Mouse (Mus musculus): ENCODE results near the gene 1700113H08Rik.

The 1700113H08Rik gene

DNA sequence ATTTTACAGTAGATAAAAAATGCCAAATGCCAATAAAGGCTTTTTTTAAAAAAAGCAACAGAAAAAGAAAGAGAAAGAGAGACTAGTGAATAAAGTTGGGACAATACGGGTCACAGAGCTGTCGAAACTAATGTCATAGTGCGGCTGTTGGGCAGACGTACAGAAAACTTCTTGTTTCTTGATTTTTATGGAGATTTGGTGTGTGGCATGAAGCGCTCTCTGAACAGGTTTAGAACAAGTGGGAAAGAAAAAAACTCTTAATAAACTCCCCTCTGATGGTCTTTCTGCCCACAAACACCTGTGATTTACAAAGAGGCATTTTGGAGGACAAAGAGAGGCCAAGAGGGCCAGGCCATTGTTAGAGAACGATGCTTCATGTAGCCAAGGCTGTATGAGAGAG, 1.6 kb downstream of the 1700113H08Rik start:
- no peak for DNase-seq (ENCODE audit: low spot score)

DNA sequence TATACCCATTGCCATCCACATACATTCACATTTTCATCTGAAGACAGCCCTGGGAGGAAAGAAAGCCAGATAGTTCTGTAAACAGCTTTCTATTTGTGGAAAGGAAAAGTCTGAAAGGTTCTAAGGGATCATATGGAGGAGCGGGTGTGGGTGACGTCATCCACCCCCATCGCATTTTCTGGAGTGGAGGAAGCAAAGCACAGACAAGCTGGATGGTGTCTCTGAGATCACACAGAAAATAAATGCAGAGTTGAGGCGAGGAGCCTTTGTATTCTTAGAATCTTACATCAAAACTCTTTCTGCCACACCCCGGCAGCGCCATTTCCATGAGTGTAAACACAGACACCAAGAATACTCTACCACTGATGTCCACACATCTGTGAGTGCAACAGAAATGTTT, 26.4 kb downstream of the 1700113H08Rik start:
- DNase-seq (ENCODE audit: low spot score), result no peak

DNA sequence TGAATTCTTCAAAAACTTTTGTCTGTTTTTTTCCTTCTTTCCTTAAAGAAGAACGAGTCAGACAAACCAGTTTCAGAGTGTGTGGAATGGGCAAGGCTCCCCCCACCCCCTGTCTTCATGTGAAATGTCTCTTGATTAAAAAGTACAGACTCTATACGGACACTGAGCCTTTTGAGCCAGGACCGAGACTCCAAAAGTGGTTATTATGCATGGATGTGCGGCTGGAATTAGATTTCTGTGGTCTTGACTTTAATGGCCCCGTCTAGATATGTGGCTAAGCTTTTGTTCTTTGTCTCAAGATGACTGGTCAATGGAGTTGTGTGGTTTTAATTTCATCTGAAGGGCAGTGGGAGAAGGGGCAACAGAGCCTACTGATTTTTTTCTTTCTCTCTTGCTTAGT, 29.8 kb downstream of the 1700113H08Rik start:
- DNase-seq (ENCODE audit: low spot score), result no peak

DNA sequence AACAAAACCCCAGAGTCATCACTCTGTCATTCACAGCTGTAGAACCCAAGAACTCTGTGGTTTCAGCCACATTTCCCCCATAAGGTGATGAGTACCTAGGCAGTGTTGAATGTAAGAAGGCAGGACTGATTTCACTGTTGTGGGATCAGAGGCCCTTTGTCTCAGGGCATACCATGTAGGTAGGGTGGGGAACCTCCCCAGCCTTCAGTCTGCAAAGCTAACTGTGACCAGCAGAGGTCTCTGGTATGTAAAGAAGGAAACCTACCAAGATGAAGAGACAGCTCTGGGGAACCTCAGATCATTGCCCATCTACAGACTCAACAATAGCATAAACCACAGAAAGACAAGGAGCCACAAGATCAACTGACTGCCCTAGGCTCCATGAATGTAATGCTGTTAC, 36.4 kb downstream of the 1700113H08Rik start:
- no peak for DNase-seq (ENCODE audit: low spot score)

DNA sequence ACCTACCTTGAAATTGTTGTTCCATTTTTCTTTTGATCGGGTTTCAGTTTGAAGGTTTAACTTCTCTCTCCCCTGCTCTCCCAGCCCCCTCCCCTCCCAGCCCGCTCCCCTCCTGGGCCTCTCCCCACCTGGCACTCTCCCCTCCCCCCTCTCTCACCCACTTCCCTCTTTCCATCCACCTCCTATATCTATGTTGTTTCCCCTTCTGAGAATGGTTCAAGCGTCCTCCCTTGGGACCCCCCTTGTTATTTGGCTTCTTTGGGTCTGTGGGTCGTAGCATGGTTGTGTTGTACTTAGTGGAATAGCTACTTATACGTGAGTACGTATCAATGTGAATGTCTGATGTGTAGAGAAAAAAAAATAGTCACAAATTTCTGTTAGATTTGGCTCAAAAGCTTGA, 40.9 kb downstream of the 1700113H08Rik start:
- no peak for DNase-seq (ENCODE audit: low spot score)

DNA sequence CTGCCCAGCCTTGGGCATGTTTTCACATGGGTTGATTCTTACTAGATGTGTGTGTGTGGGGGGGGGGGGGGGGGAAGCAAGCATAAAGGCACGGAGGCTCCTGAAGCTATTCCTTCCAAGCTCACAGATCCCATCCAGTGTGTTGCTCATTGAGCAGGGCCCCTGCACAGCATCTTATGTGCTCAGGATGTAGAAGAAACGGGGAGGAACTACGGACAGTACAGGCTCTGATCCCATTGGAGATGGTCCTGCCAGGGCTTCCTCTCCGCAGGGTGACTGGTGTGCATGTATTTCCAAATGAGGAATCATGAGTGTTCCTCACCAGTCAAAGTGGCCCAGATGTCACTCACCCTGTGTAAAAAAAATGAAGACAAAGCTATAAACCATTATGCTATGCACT, 42.8 kb downstream of the 1700113H08Rik start:
- no peak for DNase-seq (ENCODE audit: low spot score)

DNA sequence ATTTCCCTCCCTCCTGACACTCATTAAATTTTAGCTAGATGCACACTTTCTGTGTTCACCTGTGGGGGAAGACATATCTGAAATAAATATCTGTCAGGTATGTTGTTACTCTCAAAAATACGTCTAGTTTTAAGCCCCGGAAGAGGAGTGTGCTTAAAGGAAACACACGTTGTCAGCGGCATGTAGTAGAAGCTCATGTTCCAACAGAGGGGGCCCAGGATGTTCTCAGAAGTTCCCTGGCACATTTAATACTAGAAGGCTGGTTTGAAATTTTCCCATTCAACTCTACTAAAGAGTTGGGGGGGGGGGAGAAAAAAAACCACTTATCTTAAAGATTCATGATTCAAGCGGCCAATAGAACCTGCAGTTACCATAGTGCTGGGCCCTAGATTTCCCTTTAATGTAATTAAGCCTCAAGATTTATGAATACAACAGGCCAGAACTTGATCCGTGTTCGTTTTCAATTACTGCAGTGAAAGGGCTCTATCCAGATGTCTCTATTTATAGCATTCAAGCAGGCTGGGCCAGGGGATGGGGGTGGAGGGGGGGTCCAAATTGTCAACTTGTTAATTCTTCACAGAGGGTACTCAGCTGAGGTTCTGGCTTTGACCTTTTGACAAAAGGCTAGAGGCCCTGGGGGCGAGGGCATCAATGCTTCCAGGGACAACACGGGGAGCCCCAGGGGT, 43.6 kb downstream of the 1700113H08Rik start:
- DNase-seq (ENCODE audit: low spot score), result no peak

DNA sequence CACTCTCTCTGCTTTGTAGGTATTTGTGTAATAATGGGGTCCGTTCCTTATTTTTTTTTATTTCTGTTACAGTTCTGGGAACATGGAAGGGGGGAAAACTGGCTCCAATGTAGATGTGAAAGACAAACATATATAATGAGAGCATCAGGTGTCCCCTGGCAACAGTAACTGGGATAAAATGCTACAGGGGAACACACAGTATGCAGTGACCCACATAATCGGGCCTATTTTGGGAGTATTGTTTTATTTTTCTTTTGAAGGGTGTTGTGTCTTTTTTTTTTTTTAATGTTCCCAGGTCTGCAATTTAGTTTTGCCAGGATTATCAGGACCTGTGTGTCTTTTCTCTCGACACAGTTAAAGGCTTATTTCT, 44.1 kb downstream of the 1700113H08Rik start:
- DNase-seq (ENCODE audit: low spot score), result no peak

DNA sequence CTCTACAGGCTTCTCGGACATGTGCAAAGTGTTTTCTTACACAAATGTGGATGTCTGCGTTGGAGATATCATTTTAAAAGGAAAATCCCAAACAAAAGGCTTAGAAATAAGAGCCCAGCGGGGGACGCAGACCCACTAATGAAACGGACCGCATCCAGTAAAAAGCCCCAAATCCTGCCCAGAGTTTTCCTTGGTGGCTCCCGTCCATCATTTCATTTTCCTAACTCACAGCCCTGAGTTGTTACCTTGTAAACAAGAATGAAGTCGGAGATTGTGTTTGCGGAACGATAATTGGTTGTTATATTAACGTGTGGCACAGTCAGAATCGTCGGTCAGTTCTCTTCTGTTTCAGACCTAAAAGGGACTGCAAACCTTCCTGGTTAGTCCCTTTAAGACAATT, 44.6 kb downstream of the 1700113H08Rik start:
- DNase-seq (ENCODE audit: low spot score), result no peak

DNA sequence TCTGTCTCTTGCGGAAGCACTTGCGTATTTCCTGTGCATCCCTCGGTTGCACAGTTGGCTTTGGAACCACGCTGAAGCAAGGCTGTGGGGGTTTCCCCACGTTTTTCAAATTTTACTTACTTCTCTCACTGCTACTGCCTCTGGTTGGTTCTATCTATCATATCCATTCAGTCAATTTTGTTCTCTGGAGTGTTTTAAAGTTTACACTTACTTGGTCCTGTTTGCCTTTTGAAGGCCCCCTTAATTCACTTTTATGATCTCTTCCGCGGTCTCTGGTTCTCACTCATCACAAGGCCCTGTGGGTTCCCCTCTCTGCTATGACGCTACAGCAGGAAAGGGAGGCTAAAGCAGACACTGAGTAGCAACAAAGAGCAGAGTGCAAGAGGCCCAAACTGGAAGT, 45.4 kb downstream of the 1700113H08Rik start:
- DNase-seq (ENCODE audit: low spot score), result no peak

DNA sequence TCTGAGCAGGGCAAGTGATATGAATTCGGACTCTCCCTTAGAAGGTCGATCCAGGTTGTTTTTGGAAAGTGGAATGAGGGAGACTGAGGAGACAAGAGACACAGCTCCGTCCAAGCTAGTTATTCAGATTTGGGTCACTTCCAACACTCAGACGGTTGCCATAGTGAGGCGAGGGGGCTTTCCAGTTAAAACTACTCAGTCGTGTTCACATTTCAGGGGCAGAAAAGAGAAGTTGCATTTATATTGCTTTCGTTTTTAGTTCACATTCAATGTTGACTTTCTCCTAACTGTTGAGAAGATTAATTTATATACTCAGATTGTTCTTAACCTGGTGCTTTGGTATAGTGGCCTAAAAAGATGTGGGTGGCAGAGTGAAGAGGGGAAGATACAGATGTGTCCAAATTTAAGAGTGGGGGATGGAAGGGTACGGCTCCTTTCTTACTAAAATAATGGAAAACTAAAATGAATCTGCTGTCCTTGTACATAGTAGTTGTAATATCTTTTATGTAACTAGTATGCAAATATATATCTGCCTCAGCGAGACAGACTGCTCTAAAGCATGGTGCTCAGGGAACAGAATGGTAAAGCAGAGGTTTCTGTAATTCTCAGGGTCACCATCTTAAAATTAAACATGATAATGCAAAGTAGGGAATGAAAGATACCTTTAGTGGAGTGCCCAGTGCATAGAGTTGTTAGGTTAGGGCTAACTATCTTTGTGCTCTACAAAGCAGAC, 49.9 kb downstream of the 1700113H08Rik start:
- DNase-seq (ENCODE audit: low spot score), result no peak

DNA sequence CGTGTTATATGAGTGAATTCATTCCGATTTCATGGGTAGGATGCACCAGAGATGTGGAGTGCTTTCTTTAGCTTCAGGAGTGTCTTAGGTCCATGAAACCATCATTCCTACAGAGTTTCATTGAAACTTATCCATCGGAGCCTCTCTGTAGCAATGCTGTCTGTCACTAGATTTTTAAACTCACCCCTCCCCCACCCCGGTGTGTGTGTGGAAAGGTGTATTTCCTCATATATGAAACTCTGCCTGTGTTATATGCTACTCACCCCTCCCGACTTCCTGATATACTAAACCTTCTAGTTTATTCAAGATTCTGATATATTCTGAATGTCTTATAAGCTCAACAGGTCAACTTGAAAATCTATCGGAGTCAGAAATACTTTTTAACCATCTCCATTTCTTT, 50.5 kb downstream of the 1700113H08Rik start:
- no peak for DNase-seq (ENCODE audit: low spot score)

DNA sequence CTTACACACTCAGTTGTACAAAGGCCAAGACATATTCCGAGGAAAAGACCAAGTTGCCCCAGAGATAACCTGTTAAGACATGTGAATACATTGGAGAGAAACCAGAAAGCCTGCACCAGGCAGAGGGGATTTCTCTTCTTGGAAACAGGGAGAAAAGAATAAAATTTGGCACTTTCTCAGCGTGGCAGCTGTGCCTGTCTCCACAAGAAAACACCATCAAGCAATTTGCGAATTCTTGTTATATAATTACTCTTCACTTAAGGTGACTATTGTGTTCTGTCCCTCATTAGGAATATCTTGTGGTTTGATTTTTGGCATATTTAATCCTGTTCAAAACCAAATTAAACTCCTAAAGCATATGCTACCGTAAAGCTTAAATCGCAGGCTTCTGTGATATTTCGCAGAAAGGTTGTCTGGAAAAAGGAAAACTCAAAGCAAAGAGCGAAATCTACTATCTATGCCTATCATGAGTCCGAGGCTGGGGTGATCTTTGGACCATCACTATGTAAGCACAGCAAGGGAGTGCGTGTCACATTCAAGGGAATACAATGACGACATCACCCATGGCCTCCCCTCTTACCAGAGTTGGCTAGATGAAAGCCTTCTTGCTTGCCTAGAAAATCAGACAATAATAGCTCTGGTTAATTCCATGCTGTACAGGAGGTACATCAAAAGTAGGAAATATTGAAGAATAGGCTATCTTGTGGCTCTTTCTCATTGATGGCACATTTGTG, 51.4 kb downstream of the 1700113H08Rik start:
- DNase-seq (ENCODE audit: low spot score), result no peak

DNA sequence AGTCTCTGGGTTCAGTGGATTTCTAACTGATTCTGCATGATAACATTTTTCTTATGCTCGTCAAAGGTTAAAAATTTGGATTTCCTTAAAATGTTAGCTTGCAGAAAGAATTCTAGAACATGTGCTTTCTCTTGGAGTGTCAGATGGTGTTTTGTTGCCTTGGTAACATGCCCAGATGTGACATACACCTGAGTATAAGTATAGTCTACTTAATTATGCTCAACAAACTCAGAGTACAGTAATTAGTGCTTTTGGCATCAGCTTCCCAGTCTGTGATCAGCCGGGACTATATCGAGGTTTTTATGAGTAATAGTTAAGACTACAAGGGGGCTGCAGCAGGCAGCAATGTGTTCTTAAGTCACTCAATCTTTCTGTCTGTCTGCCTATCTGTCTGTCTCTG, 53.1 kb downstream of the 1700113H08Rik start:
- DNase-seq (ENCODE audit: low spot score), result no peak

DNA sequence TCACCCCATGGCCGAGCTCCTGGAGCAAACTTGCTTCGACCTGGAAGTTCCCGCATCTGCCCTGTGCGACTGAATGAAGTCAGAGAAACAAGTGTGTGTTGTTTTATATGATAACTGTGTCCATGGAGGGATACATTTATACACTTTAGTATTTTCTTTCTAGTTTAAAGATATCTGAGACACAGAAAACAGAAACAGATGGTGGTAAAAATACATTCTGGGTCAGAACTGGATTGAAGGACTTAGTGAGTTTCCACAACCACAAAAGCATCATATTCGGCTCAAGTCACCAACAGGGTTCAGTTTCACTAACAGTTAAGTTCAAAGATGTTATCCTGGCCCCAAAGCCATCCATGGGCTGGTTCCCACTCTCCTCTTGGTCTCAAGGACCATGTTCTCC, 67.2 kb downstream of the 1700113H08Rik start:
- DNase-seq (ENCODE audit: low spot score), result no peak

DNA sequence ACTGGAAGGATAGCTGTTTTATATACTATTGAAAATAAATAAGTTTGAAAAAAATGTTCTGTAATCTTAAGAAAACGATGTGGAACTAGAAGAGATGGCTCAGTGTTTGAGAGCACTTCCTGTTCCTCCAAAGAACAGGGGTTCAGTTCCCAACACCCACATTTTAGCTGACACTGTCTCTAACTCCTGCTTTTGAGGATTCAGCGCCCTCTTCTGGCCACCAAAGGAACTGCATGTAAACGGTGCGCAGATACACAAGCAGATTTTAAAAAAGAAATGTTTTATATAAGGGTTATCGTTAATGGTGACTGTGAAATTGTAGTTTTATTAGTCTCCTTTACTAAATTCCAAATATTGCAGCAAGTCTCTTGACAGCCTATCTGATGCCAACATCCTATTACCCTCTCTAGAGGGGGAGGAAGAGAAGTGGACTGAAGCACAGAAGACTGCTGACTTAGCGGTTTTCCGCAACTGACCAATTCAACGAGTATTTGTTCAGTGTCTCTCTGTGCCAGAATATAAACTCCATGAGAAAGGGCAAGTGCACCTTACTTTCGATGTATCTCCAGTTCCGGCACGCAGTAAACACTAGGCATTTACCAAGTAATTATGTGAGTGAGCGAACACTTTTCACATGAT, 68.5 kb downstream of the 1700113H08Rik start:
- DNase-seq (ENCODE audit: low spot score), result peak; percentile 22

DNA sequence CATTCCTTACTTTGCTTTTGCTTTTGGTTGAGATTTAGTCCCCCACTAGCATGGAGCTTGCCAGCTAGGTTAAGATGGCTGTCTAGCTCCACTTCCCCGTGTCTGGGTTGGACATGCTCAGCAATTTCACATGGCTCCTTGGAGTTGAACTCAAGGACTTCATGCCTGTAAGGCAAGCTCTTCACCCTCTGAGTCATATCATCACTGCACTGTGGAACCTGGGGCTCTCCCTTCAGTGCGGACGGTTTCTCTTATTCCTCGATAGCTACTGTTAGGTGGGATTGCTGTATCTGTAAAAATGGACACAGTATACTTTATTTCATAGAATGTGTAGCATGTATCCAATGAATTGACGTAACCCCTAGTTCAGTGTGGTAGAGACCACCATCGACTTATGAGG, 93.2 kb downstream of the 1700113H08Rik start:
- DNase-seq (ENCODE audit: low spot score), result no peak

DNA sequence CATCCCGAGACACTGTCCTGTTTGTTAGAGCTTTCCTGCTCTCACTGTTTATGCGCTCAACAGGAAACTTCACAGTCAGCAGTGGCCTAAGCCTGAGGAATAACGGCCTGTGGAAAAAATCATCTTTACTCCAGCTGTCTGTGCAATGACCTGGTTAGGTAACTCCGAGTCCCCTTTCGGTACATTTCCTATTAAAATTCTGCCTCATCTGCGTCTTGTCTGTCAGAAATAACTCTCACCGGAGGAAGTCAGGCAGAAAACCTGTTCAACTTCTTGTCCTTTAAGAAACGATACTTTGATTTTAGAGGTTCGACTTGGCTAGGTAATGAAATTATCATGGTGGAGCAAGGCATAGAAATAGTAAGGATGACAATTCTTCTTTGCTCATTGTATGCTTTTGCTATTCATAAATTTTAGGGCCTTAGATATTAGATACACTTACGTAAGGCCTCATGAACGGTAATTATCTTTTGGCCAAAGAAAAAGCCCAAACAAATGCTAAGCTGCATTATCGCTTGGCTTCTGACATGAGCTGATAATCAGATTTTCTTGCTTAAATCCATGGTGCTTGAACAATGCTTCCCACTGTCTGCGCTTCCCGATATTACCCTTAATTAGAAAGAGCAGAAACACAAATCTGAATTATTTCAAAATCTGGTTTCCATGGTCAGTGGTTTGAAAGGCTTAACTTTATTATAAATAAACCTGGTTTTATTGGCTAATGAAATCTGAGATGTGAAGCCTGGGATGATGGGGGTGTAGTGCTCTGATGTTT, 96.1 kb downstream of the 1700113H08Rik start:
- no peak for DNase-seq (ENCODE audit: low spot score)

DNA sequence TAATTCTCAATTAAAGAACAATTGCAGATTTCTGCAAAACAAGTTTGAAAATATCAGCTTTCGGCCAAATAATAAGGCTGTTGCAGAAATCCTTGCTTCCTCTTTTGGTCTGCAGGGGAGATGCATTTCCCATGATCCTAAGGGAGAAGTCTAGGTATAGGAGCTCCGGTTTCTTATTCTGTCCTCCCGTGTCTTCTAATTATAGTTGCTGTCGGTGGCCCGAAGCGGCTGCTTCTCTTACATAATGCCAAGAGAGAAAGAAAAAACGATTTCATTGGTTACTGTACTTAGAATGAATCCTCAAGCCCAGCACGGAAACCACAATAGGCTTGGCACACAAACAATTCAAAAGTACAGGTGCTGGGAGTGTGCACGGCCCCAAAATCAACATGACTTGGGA, 101.9 kb downstream of the 1700113H08Rik start:
- no peak for DNase-seq (ENCODE audit: low spot score)

DNA sequence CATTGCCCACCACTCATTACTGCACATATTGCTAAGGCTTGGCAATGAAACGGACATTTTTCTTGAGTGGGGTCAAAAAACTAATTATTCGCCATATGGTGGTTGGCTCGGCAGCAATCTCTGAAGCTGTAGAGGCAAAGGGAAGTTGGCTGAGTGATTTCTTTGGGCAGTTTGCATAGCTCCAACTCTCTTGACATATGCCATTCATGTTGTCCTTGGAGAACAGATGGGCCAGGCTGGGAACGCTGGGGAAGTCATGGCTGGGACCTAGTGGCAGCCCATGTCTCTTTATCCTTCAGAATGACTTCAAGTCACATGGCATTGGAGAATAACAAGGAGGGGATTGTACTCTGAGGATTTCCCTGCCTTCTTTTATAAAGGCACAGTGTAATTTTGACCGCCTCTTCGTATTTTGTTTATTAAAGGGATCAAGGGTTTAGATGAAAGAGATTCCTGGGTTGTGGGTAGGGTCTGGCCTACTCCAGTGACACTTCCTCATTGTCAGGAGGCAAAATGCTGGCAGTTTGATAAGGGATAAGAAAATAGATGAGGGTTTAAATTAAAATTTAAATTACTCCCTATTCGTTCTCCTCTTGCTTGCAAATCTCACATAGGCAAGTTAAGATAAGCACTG, 138.4 kb downstream of the 1700113H08Rik start:
- no peak for DNase-seq (ENCODE audit: low spot score)

DNA sequence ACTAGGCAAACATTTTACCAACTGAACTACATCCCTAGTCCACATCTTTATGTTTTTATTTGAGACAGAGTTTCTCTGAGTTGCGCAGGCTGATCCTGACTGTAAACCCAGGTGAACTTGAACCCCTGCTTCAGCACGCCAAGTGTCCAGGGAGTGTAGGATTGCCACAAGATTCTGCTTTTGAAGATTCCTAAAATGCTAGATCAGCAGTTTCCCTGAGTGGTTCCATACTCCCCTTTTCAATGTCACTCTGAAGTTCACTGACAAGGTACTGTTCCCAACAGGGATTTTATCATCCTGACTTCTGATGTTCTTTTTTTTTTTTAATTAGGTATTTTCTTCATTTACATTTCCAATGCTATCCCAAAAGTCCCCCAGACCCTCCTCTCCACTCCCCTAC, 140.9 kb downstream of the 1700113H08Rik start:
- no peak for DNase-seq (ENCODE audit: low spot score)

DNA sequence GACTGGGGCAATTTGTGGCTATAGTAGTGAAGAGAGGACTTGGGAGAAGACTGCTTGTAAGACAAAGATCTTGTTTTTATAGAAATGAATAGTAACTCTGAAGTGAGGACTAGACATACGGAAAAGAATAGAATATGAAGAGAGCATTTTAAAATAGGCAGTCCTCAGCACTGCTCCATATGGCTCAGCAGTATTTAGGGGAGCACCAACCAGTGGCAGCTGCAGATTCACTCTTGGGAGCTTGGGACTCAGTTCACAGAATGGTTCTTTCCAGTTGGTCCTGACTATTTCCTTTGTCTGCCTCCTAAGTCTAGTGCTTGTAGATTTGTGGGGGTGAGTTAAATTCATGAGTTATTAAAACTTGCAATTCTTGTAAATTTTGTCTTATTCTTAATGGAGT, 151.6 kb downstream of the 1700113H08Rik start:
- DNase-seq (ENCODE audit: low spot score), result no peak

Data from testis, postnatal 14 days (tissue).